Mouse (Mus musculus): ENCODE results near the gene Rbm20. TPM values are rescaled to one million over a fixed set of nuclear protein-coding genes. Genes with fewer than 3 reads are reported as not detected.

The Rbm20 gene
- total RNA-seq, 1 experiment from 2014 or later = not detected

GRCm38 (mm10) chr19:53764688-53765478 is 87.8 kb downstream of the Rbm20 start:
- ATAC-seq (replicated peaks in 1 of 2; ENCODE audit: insufficient read depth in 1 of 2, low FRiP score in 2 of 2, low TSS enrichment in 1 of 2, low read depth in 1 of 2, poor library complexity in 2 of 2, severe bottlenecking in 2 of 2) = no peak

DNA sequence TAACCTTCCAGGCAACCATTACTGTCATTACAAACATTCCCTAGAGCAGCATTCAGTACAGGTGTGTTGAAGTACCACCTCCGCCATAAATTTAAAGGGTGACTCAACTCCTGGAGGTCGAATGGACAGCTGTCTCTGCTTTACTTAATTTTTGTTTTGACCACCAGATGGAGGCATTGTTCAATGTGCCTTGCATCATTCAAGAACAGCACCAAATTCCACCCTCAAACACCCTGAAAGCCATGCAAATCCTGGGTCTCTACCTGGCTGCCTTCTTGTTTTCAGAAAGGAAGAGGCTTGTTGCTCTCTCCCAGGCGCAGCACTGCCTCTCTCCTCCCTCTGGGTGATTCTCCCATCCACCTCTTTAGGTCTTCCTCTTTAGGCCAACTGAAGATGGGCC is 91.4 kb downstream of the Rbm20 start:
- peak; percentile 37 to 75; a peak in 3 of 4 replicates for ATAC-seq (replicated peaks in 1 of 2; ENCODE audit: insufficient read depth in 1 of 2, low FRiP score in 2 of 2, low TSS enrichment in 1 of 2, low read depth in 1 of 2, poor library complexity in 2 of 2, severe bottlenecking in 2 of 2)

GRCm38 (mm10) chr19:53773937-53774640 is 97.0 kb downstream of the Rbm20 start:
- ATAC-seq (replicated peaks in 1 of 2; ENCODE audit: insufficient read depth in 1 of 2, low FRiP score in 2 of 2, low TSS enrichment in 1 of 2, low read depth in 1 of 2, poor library complexity in 2 of 2, severe bottlenecking in 2 of 2) = peak; percentile 69 to 82

DNA sequence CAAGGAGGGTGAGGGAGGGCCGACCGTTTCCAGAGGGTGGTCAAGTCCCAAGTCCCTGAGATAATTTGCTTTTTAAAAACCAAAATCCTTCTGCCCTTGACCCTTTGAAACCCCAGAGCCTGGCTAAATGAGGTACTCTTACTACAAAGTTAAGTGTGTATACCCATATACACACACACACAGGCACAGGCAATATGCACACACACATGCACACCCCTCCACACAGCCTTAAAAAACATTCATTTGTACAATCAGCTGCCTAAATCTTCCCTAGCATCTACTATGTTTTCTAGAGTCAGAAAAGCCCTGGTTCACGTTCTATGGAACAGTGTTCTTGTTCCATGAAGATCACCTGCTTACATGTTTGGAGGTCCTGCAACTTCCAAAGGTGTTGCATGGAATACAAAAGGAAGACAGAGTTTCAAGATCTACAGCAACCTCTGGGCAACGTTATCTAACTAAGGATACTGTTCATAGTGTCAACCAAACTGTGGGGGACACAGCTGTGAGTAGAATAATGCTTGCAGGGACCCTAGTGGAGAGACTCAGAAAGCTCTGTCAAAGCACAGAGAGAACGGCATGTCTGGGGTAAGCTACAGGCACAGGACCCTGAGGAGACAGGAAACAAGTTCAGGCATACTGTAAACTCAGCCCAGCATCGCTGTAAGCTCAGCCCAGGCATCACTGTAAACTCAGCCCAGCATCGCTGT is 97.7 kb downstream of the Rbm20 start:
- ATAC-seq (replicated peaks in 1 of 2; ENCODE audit: insufficient read depth in 1 of 2, low FRiP score in 2 of 2, low TSS enrichment in 1 of 2, low read depth in 1 of 2, poor library complexity in 2 of 2, severe bottlenecking in 2 of 2) = no peak

GRCm38 (mm10) chr19:53779402-53779801 is 102.3 kb downstream of the Rbm20 start:
- ATAC-seq (replicated peaks in 1 of 2; ENCODE audit: insufficient read depth in 1 of 2, low FRiP score in 2 of 2, low TSS enrichment in 1 of 2, low read depth in 1 of 2, poor library complexity in 2 of 2, severe bottlenecking in 2 of 2) = no peak

- no peak for ATAC-seq (replicated peaks in 1 of 2; ENCODE audit: insufficient read depth in 1 of 2, low FRiP score in 2 of 2, low TSS enrichment in 1 of 2, low read depth in 1 of 2, poor library complexity in 2 of 2, severe bottlenecking in 2 of 2)
Observed at GRCm38 (mm10) chr19:53779818-53780217, 102.7 kb downstream of the Rbm20 start.

GRCm38 (mm10) chr19:53780752-53781602 is 103.9 kb downstream of the Rbm20 start:
- no peak; a peak in 1 of 4 replicates for ATAC-seq (replicated peaks in 1 of 2; ENCODE audit: insufficient read depth in 1 of 2, low FRiP score in 2 of 2, low TSS enrichment in 1 of 2, low read depth in 1 of 2, poor library complexity in 2 of 2, severe bottlenecking in 2 of 2)

GRCm38 (mm10) chr19:53781826-53782225 is 104.7 kb downstream of the Rbm20 start:
- ATAC-seq (replicated peaks in 1 of 2; ENCODE audit: insufficient read depth in 1 of 2, low FRiP score in 2 of 2, low TSS enrichment in 1 of 2, low read depth in 1 of 2, poor library complexity in 2 of 2, severe bottlenecking in 2 of 2) = no peak

GRCm38 (mm10) chr19:53785352-53785751 is 108.2 kb downstream of the Rbm20 start:
- no peak for ATAC-seq (replicated peaks in 1 of 2; ENCODE audit: insufficient read depth in 1 of 2, low FRiP score in 2 of 2, low TSS enrichment in 1 of 2, low read depth in 1 of 2, poor library complexity in 2 of 2, severe bottlenecking in 2 of 2)

DNA sequence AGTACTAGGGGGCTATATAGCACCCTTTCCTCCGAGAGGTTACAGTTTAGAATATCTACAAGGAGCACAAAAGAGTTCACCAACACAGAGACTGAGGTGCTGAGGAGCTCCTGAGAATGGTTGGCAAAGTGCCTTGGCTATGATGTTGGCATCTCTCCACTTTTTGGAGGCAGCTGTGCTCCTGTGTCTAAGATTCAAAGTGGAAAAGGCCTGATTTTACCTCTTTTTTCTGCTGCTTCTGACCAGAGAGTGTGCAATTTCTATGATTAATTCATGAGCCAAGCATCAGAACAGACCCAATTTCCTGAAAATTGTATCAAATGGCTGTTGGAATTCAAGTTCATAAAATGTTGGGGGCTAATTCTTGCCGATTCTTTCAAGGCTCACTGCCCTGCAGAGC is 109.1 kb downstream of the Rbm20 start:
- no peak for ATAC-seq (replicated peaks in 1 of 2; ENCODE audit: insufficient read depth in 1 of 2, low FRiP score in 2 of 2, low TSS enrichment in 1 of 2, low read depth in 1 of 2, poor library complexity in 2 of 2, severe bottlenecking in 2 of 2)

- no peak for ATAC-seq (replicated peaks in 1 of 2; ENCODE audit: insufficient read depth in 1 of 2, low FRiP score in 2 of 2, low TSS enrichment in 1 of 2, low read depth in 1 of 2, poor library complexity in 2 of 2, severe bottlenecking in 2 of 2)
Observed at GRCm38 (mm10) chr19:53786836-53787235, 109.7 kb downstream of the Rbm20 start.

DNA sequence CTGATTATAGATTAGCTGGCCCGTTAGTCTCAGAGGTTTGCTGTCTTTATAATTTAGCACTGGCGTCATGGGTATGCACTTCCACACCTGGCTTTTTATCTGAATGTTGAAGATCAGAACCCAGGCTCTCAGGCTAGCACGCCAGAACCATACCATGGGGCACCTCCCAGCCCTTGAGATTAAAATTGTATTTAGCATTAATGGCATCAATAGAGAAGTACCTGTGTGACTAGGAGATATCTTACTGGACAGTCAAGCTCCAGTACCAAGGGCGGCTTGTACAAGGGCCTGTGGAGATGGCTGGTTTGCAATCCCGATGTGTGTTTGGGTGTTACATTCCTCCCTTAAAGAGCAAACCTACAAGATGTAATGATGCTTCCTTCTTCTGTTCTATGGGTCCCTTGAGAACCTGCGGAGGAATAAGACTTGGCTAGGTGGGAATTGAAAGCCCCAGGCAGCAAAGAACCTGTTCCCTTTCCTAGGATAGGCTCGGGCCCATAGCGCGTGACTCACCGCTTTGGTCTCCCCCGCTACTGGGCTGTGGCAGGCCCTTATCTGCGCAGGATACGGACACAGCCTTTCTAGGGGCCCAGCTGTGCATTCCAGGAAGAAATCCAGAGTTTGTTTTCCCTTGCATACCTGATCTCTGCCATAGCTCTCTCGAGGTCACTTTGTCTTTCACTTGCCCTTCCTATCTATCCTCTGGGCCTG is 111.7 kb downstream of the Rbm20 start:
- no peak for ATAC-seq (replicated peaks in 1 of 2; ENCODE audit: insufficient read depth in 1 of 2, low FRiP score in 2 of 2, low TSS enrichment in 1 of 2, low read depth in 1 of 2, poor library complexity in 2 of 2, severe bottlenecking in 2 of 2)

GRCm38 (mm10) chr19:53789571-53789970 is 112.5 kb downstream of the Rbm20 start:
- no peak for ATAC-seq (replicated peaks in 1 of 2; ENCODE audit: insufficient read depth in 1 of 2, low FRiP score in 2 of 2, low TSS enrichment in 1 of 2, low read depth in 1 of 2, poor library complexity in 2 of 2, severe bottlenecking in 2 of 2)

GRCm38 (mm10) chr19:53791751-53792720 is 114.9 kb downstream of the Rbm20 start:
- ATAC-seq (replicated peaks in 1 of 2; ENCODE audit: insufficient read depth in 1 of 2, low FRiP score in 2 of 2, low TSS enrichment in 1 of 2, low read depth in 1 of 2, poor library complexity in 2 of 2, severe bottlenecking in 2 of 2) = no peak

GRCm38 (mm10) chr19:53792976-53793897 is 116.1 kb downstream of the Rbm20 start:
- ATAC-seq (replicated peaks in 1 of 2; ENCODE audit: insufficient read depth in 1 of 2, low FRiP score in 2 of 2, low TSS enrichment in 1 of 2, low read depth in 1 of 2, poor library complexity in 2 of 2, severe bottlenecking in 2 of 2) = no peak
